Mouse (Mus musculus): ENCODE results near the gene Aurkb. TPM values are rescaled to one million over a fixed set of nuclear protein-coding genes. Genes with fewer than 3 reads are reported as not detected.

Gene Aurkb
- total and polyA plus RNA-seq, 3 experiments, result 0.21 to 1.1 (median 0.59) TPM

DNA sequence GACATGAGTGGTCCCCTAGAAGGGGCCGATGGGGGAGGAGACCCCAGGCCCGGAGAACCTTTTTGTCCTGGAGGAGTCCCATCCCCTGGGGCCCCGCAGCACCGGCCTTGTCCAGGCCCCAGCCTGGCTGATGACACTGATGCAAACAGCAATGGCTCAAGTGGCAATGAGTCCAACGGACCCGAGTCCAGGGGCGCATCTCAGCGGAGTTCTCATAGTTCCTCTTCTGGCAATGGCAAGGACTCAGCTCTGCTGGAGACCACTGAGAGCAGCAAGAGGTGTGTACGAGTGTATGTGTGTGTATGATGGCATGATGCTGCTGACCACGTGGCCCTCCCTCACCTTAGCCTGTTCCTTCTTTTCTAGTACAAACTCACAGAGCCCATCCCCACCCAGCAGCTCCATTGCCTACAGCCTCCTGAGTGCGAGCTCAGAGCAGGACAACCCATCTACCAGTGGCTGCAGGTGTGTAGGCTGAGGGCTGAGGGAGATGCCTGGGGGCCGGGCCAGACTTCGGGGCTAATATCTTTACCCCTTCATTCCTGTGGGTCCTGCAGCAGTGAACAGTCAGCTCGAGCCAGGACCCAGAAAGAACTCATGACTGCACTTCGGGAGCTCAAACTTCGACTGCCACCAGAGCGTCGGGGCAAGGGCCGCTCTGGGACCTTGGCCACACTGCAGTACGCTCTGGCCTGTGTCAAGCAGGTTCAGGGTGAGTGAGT, 55.4 kb downstream of the Aurkb start:
- H3K27me3 ChIP-seq (ENCODE audit: control insufficient read depth, insufficient read depth, low read length), result no peaks in the 10 kb centered on the region
- TF ChIP-seq POLR2A (IDR thresholded peaks at IDR 0.05; ENCODE audit: insufficient read depth, low read depth, low read length), result no peak
- no peak for TF ChIP-seq EP300 (IDR thresholded peaks at IDR 0.05; ENCODE audit: insufficient read depth, low read depth, low read length)
- TF ChIP-seq CTCF (IDR thresholded peaks at IDR 0.05), result no peak
- intact Hi-C loops (cut with DNase I), result loop anchor here (1.0 to 10.0 kb wide), 2 partner anchors 10 to 304 kb away; no protein-coding TSS in a partner anchor
- peaks cover 9% of the 10 kb centered on the region for H3K36me3 ChIP-seq (ENCODE audit: control insufficient read depth, insufficient read depth, low read length)
- peak overlapping the region; percentile 16; the same call in 1 of the 2 replicates for H3K9ac ChIP-seq (ENCODE audit: low read depth, low read length)
- no peak overlapping the region for H3K4me3 ChIP-seq
- peak in 1 of 2 experiments; percentile 48 for DNase-seq
- peaks cover 2% of the 10 kb centered on the region for H3K79me2 ChIP-seq (replicated peaks; ENCODE audit: control insufficient read depth, insufficient read depth, low read length)
- peaks cover 13% of the 10 kb centered on the region for H3K4me1 ChIP-seq (ENCODE audit: control insufficient read depth, insufficient read depth, low read length)
- H3K27ac ChIP-seq, result peak overlapping the region; percentile 98
- WGBS, result 76% methylated on average over 20 of the region's 20 CpGs

Other genes with a start within 250 kb of the Aurkb start
- gene Ndel1, start 173.8 kb upstream of the Aurkb start, total RNA-seq (2021), result 10 to 100 TPM; 60.4 to 63.7 TPM
- 45.5 and 64.1 TPM in 2 replicates for gene Ndel1, start 173.8 kb upstream of the Aurkb start, polyA plus RNA-seq (2012; rRNA removed)
- under 1 TPM; 0.07 to 0.13 TPM for gene Rnf222, start 157.1 kb upstream of the Aurkb start, total RNA-seq (2021)
- 0.12 TPM in 2 replicates for gene Rnf222, start 157.1 kb upstream of the Aurkb start, polyA plus RNA-seq (2012; rRNA removed)
- 100 to 1,000 TPM; 648 to 707 TPM for gene Rpl26, start 144.1 kb upstream of the Aurkb start, total RNA-seq (2021)
- gene Rpl26, start 144.1 kb upstream of the Aurkb start, polyA plus RNA-seq (2012; rRNA removed), result 494 and 639 TPM in 2 replicates
- not detected for gene Odf4, start 118.6 kb upstream of the Aurkb start, total RNA-seq (2021)
- 0.25 and 0.41 TPM in 2 replicates for gene Odf4, start 118.6 kb upstream of the Aurkb start, polyA plus RNA-seq (2012; rRNA removed)
- gene Arhgef15, start 88.2 kb upstream of the Aurkb start, total RNA-seq (2021), result 10 to 100 TPM; 27.8 to 28.5 TPM
- 52.9 and 77.3 TPM in 2 replicates for gene Arhgef15, start 88.2 kb upstream of the Aurkb start, polyA plus RNA-seq (2012; rRNA removed)
- 1 to 10 TPM; 4.2 to 5.3 TPM for gene Slc25a35, start 77.5 kb upstream of the Aurkb start, total RNA-seq (2021)
- 21.6 and 24.2 TPM in 2 replicates for gene Slc25a35, start 77.5 kb upstream of the Aurkb start, polyA plus RNA-seq (2012; rRNA removed)
- 100 to 1,000 TPM in 1 of 2 experiments, 10 to 100 TPM in 1; 80.7 to 100 TPM for gene Rangrf, start 70.5 kb upstream of the Aurkb start, total RNA-seq (2021)
- 145 and 169 TPM in 2 replicates for gene Rangrf, start 70.5 kb upstream of the Aurkb start, polyA plus RNA-seq (2012; rRNA removed)
- 1 to 10 TPM; 5.9 to 6.4 TPM for gene Pfas, start 37.2 kb upstream of the Aurkb start, total RNA-seq (2021)
- 8.5 and 11.5 TPM in 2 replicates for gene Pfas, start 37.2 kb upstream of the Aurkb start, polyA plus RNA-seq (2012; rRNA removed)
- gene Ctc1, start 29.7 kb upstream of the Aurkb start, total RNA-seq (2021), result 10 to 100 TPM; 10.7 to 15.7 TPM
- 21.5 and 26.8 TPM in 2 replicates for gene Ctc1, start 29.7 kb upstream of the Aurkb start, polyA plus RNA-seq (2012; rRNA removed)
- 10 to 100 TPM; 15.3 to 17.8 TPM for gene Borcs6, start 14.1 kb downstream of the Aurkb start, total RNA-seq (2021)
- gene Borcs6, start 14.1 kb downstream of the Aurkb start, polyA plus RNA-seq (2012; rRNA removed), result 13.0 and 14.2 TPM in 2 replicates
- 1 to 10 TPM; 5.6 to 6.6 TPM for gene Tmem107, start 25.2 kb downstream of the Aurkb start, total RNA-seq (2021)
- 15.9 and 26.1 TPM in 2 replicates for gene Tmem107, start 25.2 kb downstream of the Aurkb start, polyA plus RNA-seq (2012; rRNA removed)
- 10 to 100 TPM; 63.4 to 70.8 TPM for gene Vamp2, start 42.8 kb downstream of the Aurkb start, total RNA-seq (2021)
- 83.0 and 90.0 TPM in 2 replicates for gene Vamp2, start 42.8 kb downstream of the Aurkb start, polyA plus RNA-seq (2012; rRNA removed)
- 10 to 100 TPM; 44.4 to 79.8 TPM for gene Per1, start 49.6 kb downstream of the Aurkb start, total RNA-seq (2021)
- 18.0 and 36.4 TPM in 2 replicates for gene Per1, start 49.6 kb downstream of the Aurkb start, polyA plus RNA-seq (2012; rRNA removed)
- under 1 TPM in 1 of 2 experiments, not detected in 1; 0.11 TPM for gene Hes7, start 74.8 kb downstream of the Aurkb start, total RNA-seq (2021)
- 0.10 TPM in 1 of 2 replicates, not detected in the other for gene Hes7, start 74.8 kb downstream of the Aurkb start, polyA plus RNA-seq (2012; rRNA removed)
- under 1 TPM; 0.21 to 0.23 TPM for gene 9130213A22Rik, start 76.9 kb downstream of the Aurkb start, total RNA-seq (2021)
- 0.82 and 1.00 TPM in 2 replicates for gene 9130213A22Rik, start 76.9 kb downstream of the Aurkb start, polyA plus RNA-seq (2012; rRNA removed)
- under 1 TPM; 0.05 to 0.07 TPM for gene Aloxe3, start 80.2 kb downstream of the Aurkb start, total RNA-seq (2021)
- gene Aloxe3, start 80.2 kb downstream of the Aurkb start, polyA plus RNA-seq (2012; rRNA removed), result 0.16 TPM in 1 of 2 replicates, not detected in the other
- gene Alox12b, start 111.3 kb downstream of the Aurkb start, total RNA-seq (2021), result not detected
- gene Alox12b, start 111.3 kb downstream of the Aurkb start, polyA plus RNA-seq (2012; rRNA removed), result 0.04 TPM in 1 of 2 replicates, not detected in the other
- 1 to 10 TPM in 1 of 2 experiments, under 1 TPM in 1; 0.84 to 1.6 TPM for gene Alox8, start 152.2 kb downstream of the Aurkb start, total RNA-seq (2021)
- 0.68 TPM in 1 of 2 replicates, not detected in the other for gene Alox8, start 152.2 kb downstream of the Aurkb start, polyA plus RNA-seq (2012; rRNA removed)
- gene Gucy2e, start 191.4 kb downstream of the Aurkb start, total RNA-seq (2021), result 1 to 10 TPM; 1.6 to 1.8 TPM
- 0.06 TPM in 2 replicates for gene Gucy2e, start 191.4 kb downstream of the Aurkb start, polyA plus RNA-seq (2012; rRNA removed)

Data from heart, adult 2 months (tissue).